Mouse (Mus musculus) hindbrain, embryonic 13.5 days (tissue): ENCODE results near the gene Itgal. TPM values are rescaled to one million over a fixed set of nuclear protein-coding genes. Genes with fewer than 3 reads are reported as not detected.
"Not testable (repeated sequence)": the region's sequence is repeated elsewhere in the genome, so short reads cannot be mapped to it uniquely, and the experiment has no call there.

Experiments used
- ATAC-seq: fragments of 200-750 bp; cut with Nextera tagmentation; 2 replicates; pipeline ENCODE4 v1.8.0; 2017; ENCODE audit warnings: moderate TSS enrichment; ENCODE audit not compliant: low FRiP score
- H3K27ac ChIP-seq: fragments of 300-500 bp; sonication (generic); 2 replicates; pipeline ENCODE4 v1.5.1; 2015; ENCODE audit warnings: inconsistent platforms, mild to moderate bottlenecking, moderate library complexity
- H3K27me3 ChIP-seq: fragments of 300-500 bp; sonication (generic); 2 replicates; pipeline ENCODE4 v1.6.1; 2015; ENCODE audit warnings: mild to moderate bottlenecking, inconsistent platforms
- H3K36me3 ChIP-seq: fragments of 300-500 bp; sonication (generic); 2 replicates; pipeline ENCODE4 v1.6.1; 2015; ENCODE audit warnings: mild to moderate bottlenecking, inconsistent platforms
- H3K4me1 ChIP-seq: fragments of 300-500 bp; sonication (generic); replicated peaks from 2 replicates; pipeline ENCODE4 v1.6.1; 2015; ENCODE audit warnings: inconsistent platforms
- H3K4me2 ChIP-seq: fragments of 300-500 bp; sonication (generic); 2 replicates; pipeline ENCODE4 v1.6.1; 2015; ENCODE audit warnings: inconsistent platforms, mild to moderate bottlenecking, moderate library complexity
- H3K4me3 ChIP-seq: fragments of 300-500 bp; sonication (generic); 2 replicates; pipeline ENCODE4 v1.5.1; 2015; ENCODE audit warnings: mild to moderate bottlenecking, inconsistent platforms
- H3K9ac ChIP-seq: fragments of 300-500 bp; sonication (generic); 2 replicates; pipeline ENCODE4 v1.6.1; 2015; ENCODE audit warnings: mild to moderate bottlenecking, inconsistent platforms
- H3K9me3 ChIP-seq: fragments of 300-500 bp; sonication (generic); 2 replicates; pipeline ENCODE4 v1.6.1; 2016; ENCODE audit warnings: inconsistent platforms
- WGBS: fragments of 180-500 bp; shearing (Covaris S2); methylation state at CpG from one replicate; pipeline ENCODE4 v1.1.7; 2015; 5-methylcytosine and 5-hydroxymethylcytosine counted together
- polyA plus RNA-seq: library from polyadenylated mRNA; unstranded; fragments of >200 nt; fragmentation: Nextera tagmentation; extraction: Ambion mirVana; gene quantifications from 2 replicates; pipeline ENCODE4 v1.2.1, GENCODE M21; 2015

The Itgal gene
- polyA plus RNA-seq, 1 experiment from 2014 or later, result 0.32 TPM

DNA sequence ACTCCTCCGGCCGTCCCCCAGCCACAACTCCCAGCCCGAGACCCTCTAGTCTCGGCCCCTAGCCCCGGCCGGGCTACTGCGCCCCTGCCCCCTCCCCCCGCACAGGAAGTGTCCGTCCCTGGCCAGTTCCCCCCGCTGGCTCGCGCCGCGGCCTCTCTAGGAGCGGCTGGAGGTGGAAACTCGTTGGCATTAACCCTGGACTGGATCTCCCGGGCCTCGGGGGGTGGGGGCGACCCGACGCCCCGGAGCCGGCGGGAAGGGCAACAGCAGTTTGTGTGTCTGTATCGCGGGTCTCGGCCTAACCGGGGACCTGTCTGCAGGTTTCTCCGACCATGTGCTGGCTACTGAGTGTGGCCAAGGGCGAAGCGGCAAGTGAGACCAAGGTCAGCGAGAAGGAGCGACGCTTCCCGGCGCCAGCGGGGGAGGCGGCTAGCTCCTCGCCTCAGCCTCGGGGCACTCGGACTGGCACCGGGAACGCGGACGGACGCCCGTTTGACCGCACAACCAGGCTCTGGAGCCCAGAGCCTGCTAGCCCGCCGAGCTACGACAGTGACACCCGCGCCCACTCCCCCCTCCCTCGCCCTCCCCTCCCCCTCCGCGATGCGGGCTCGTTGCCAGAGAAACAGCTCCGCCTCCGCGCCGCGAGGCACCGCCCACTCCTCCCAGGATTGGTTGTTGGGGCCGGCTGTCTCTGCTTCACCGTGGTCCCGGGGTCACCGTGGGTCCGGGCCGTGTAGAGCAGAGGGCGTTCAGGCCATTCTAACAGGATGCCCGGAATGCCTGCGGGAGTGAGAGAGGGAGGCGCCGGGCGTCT is 49.7 kb downstream of the Itgal start, which contains the start of gene Zfp768:
Gene Zfp768 (minus strand): TSS at position 78 of the 814 bp plus-strand sequence.
- H3K4me3 ChIP-seq, result peak within 1 kb of the TSS; percentile 86

DNA sequence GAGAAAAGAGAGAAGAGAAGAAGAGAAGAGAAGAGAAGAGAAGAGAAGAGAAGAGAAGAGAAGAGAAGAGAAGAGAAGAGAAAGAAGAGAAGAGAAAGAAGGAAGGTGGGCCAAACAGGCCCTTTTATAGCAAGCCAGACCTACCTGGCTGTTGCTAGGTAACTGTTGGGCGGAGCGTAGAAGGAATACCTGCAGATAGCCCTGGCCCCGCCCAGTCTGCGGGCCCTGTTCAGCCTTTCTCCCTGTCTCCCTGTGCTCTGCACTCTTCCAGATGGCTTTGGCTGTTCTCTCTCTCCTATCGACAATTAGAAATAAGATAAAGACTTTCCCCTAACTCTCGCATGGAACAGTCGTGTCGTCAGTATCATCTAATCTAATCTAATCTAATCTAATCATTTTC is 50.6 kb downstream of the Itgal start:
- no peaks in the 10 kb centered on the region for H3K9me3 ChIP-seq
- H3K4me3 ChIP-seq, result peak overlapping the region; percentile 86
- peak overlapping the region; percentile 96; the same call in 1 of the 2 replicates for H3K9ac ChIP-seq
- H3K4me2 ChIP-seq, result peak overlapping the region; percentile 84
- WGBS, result 15% methylated on average over 8 of the region's 8 CpGs
- ATAC-seq, result no peak
- H3K27me3 ChIP-seq, result no peaks in the 10 kb centered on the region
- H3K27ac ChIP-seq, result peak overlapping the region; percentile 94; the same call in 1 of the 2 replicates
- H3K36me3 ChIP-seq, result peaks cover 21% of the 10 kb centered on the region
- H3K4me1 ChIP-seq, result peaks cover 38% of the 10 kb centered on the region

More for the DNA sequence above, 49.7 kb downstream of the Itgal start, which contains the start of gene Zfp768:
- peak; percentile 93 for ATAC-seq
- Histone ChIP-seq H3K27me3 (no peaks in the 10 kb centered on the region), H3K4me1 (peaks cover 38% of the 10 kb centered on the region), H3K9me3 (no peaks in the 10 kb centered on the region), H3K9ac (peak within 1 kb of the TSS; percentile 96), H3K27ac (peak within 1 kb of the TSS; percentile 94), H3K4me2 (peak within 1 kb of the TSS; percentile 84), H3K36me3 (peaks cover 29% of the 10 kb centered on the region)
- under 1% methylated on average over 68 of the region's 76 CpGs for WGBS

DNA sequence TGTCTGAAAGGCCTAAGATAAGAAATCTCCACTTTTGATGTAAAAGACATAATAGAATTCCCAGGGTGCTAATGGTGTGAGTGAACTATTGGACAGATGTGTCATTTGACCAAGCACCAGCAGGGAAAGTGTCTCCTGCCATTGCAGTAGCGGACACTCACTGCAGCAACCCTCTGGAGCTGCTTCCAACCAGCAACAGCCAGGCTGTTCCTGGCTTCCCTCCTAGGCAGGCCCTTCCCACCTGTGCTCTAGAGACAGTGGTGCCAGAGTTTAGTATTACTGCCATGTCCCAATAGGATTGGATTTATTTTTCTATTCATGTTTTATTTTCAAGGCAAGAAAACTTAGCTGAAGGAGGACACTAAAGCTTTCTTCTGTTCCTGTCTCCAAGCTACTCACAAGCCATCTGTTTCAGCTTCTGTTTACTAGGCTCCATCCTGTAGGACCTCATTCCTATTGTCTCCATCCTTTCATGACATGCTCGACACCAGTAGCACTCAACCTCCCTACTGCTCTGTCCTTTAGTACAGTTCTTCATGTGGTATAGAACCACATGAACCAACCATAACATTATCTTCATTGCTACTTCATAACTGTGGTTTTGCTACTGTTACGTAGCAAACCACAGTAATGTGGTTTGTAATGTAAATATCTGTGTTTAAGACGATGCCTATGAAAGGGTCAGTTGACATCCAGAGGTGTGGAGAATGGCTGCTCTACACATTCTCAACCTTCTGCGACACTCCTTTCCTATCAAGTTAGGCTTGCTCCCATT is 55.4 kb downstream of the Itgal start:
- 91% methylated on average over 5 of the region's 5 CpGs for WGBS

GRCm38 (mm10) chr7:127355796-127356195 is 59.7 kb downstream of the Itgal start:
- H3K27ac ChIP-seq, result no peak overlapping the region
- no peaks in the 10 kb centered on the region for H3K9me3 ChIP-seq
- H3K9ac ChIP-seq, result no peak overlapping the region
- WGBS, result 64% methylated on average over 3 of the region's 3 CpGs
- no peak for ATAC-seq
- H3K4me3 ChIP-seq, result no peak overlapping the region
- peaks cover 22% of the 10 kb centered on the region; the same call in 1 of the 2 replicates for H3K27me3 ChIP-seq
- no peak overlapping the region for H3K4me2 ChIP-seq
- H3K36me3 ChIP-seq, result no peaks in the 10 kb centered on the region
- no peaks in the 10 kb centered on the region for H3K4me1 ChIP-seq

More for the DNA sequence above, 55.4 kb downstream of the Itgal start:
- Histone ChIP-seq H3K9ac (no peak overlapping the region), H3K4me1 (peaks cover 12% of the 10 kb centered on the region), H3K27me3 (0 out of 2 replicates have a peak, but pooled peaks cover 6% of the 10 kb centered on the region), H3K4me3 (no peak overlapping the region), H3K36me3 (no peaks in the 10 kb centered on the region), H3K27ac (no peak overlapping the region), H3K4me2 (no peak overlapping the region), H3K9me3 (no peaks in the 10 kb centered on the region)
- ATAC-seq, result no peak

DNA sequence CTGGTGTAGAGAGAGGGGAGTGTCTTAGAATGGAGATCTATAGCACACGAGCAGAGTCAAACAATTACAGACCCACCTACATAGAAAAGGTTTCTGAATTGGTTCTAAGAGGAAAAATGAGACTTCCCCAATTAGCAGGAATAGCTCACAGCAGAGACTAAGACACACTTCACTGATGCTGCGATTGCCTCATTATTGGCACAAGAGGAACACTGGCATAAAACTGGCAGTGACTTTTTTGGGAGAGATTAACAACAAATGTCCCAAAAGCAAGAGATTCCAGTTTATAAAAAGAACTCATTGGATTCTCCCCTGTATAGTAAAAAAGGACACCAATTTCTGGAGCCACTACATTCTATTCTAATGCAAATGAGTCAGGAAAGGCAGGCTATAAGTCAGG is 61.8 kb downstream of the Itgal start:
- ATAC-seq, result no peak
- Histone ChIP-seq H3K9ac (no peak overlapping the region), H3K27ac (no peak overlapping the region), H3K27me3 (peaks cover 29% of the 10 kb centered on the region), H3K4me2 (no peak overlapping the region), H3K36me3 (no peaks in the 10 kb centered on the region), H3K9me3 (no peaks in the 10 kb centered on the region), H3K4me1 (no peaks in the 10 kb centered on the region), H3K4me3 (no peak overlapping the region)
- 67% methylated on average over 2 of the region's 2 CpGs for WGBS

DNA sequence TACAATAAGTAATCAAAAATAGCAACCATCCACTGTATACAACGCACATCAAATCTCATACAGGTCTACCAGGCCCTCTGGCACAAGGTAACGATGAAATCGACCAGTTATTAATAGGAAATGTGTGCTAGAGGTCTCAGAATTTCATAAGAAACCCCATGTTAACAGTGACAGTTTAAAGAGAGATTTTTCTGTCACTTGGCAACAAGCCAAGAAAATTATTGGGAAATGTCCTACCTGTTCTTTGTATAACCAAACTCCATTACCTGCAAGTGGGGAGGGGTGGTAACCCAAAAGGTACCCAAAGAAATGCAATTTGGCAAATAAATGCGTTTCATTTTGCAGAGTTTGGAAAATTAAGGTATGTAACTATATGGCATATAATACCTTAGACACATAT is 62.4 kb downstream of the Itgal start:
- Histone ChIP-seq H3K9ac (no peak overlapping the region), H3K9me3 (no peaks in the 10 kb centered on the region), H3K4me2 (no peak overlapping the region), H3K27me3 (peaks cover 29% of the 10 kb centered on the region), H3K4me3 (no peak overlapping the region), H3K4me1 (peaks cover 3% of the 10 kb centered on the region), H3K36me3 (no peaks in the 10 kb centered on the region), H3K27ac (no peak overlapping the region)
- ATAC-seq, result no peak
- 77% methylated on average over 4 of the region's 4 CpGs for WGBS

DNA sequence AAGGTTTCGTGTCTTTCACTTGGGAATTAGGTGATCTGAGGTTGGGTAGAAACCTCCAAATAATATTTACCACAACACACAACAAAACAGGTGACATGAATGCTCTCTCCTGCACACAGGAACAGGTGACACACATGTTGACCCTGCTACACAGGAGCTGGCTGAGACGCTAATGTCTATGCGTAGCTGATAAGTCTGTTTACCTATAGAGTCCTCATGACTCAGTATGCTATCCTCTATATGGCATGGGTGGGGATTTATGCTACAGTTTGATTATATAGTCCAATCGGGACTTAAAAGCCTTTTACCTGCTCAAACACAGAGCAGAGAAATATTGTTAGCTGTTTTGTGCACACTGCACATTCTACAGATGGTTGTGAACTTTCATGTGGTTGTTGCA is 64.2 kb downstream of the Itgal start:
- no peak overlapping the region for H3K4me2 ChIP-seq
- H3K27ac ChIP-seq, result no peak overlapping the region
- no peak for ATAC-seq
- no peak overlapping the region for H3K4me3 ChIP-seq
- H3K9me3 ChIP-seq, result no peaks in the 10 kb centered on the region
- peaks cover 36% of the 10 kb centered on the region for H3K27me3 ChIP-seq
- H3K4me1 ChIP-seq, result peaks cover 10% of the 10 kb centered on the region
- no peak overlapping the region for H3K9ac ChIP-seq
- H3K36me3 ChIP-seq, result no peaks in the 10 kb centered on the region
- 83% methylated on average over 4 of the region's 4 CpGs for WGBS

GRCm38 (mm10) chr7:127361449-127361848 is 65.4 kb downstream of the Itgal start:
- Histone ChIP-seq H3K36me3 (no peaks in the 10 kb centered on the region), H3K9me3 (no peaks in the 10 kb centered on the region), H3K9ac (peak overlapping the region; percentile 24; the same call in 1 of the 2 replicates), H3K4me2 (no peak overlapping the region), H3K27me3 (peaks cover 40% of the 10 kb centered on the region), H3K27ac (no peak overlapping the region), H3K4me3 (no peak overlapping the region), H3K4me1 (peaks cover 10% of the 10 kb centered on the region)
- no peak for ATAC-seq
- WGBS, result 57% methylated on average over 12 of the region's 13 CpGs

- H3K9ac ChIP-seq, ATAC-seq, H3K4me3 ChIP-seq, H3K9me3 ChIP-seq, H3K27ac ChIP-seq, H3K36me3 ChIP-seq: not testable (repeated sequence)
- peaks cover 35% of the 10 kb centered on the region for H3K27me3 ChIP-seq
- H3K4me1 ChIP-seq, result peaks cover 10% of the 10 kb centered on the region
- H3K4me2 ChIP-seq, result peak overlapping the region; percentile 34
- 14% methylated on average over 13 of the region's 13 CpGs for WGBS
Observed at GRCm38 (mm10) chr7:127362418-127362817, 66.4 kb downstream of the Itgal start.

DNA sequence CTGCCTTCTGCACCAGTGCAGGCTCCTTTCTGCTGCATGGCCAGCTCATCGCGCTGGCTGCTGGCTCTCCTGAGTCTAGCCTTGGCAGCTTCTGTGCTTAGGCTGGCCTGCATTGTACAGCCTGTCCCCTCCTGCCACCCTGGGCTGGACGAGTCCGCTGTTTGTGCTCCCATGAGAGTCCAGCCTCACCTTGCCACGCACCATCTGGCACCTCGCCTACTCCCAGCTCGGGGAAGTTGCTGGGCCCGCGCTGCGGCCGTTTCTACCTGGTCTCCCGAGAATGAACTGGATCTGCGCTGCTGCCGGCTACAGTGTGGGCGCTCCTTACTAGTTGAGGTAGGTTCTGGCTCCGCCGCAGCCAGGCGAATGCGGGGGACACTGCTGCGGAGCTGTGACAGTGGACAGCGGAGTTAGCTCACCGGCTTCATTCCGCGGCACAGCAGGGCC is 67.4 kb downstream of the Itgal start:
- Histone ChIP-seq H3K4me2 (peak overlapping the region; percentile 76), H3K27me3 (peaks cover 35% of the 10 kb centered on the region), H3K9ac (peak overlapping the region; percentile 73), H3K36me3 (no peaks in the 10 kb centered on the region), H3K27ac (peak overlapping the region; percentile 4; the same call in 1 of the 2 replicates), H3K9me3 (no peaks in the 10 kb centered on the region), H3K4me1 (peaks cover 10% of the 10 kb centered on the region), H3K4me3 (peak overlapping the region; percentile 42)
- under 1% methylated on average over 24 of the region's 24 CpGs for WGBS
- ATAC-seq, result 0 out of 2 replicates have a peak, but pooled peaks have one; percentile 46

DNA sequence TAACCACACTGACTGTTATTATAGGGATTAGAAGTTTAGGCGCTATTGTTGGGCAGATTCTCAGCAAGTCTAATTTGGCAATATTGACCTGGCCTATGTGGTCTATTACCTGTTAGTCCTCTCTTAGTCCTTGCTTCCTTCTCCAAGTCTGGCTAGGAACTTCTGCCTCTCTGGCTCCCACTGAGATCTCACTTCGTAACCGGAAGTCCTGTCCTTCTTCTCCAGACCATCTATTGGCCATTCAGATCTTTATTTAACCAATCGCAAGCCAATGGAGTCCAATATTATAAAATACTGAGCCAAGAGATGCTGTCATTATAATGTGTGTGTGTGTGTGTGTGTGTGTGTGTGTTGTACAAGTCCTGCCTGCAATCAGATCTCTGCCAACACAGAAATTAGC is 68.1 kb downstream of the Itgal start:
- H3K4me2 ChIP-seq, result peak overlapping the region; percentile 76
- H3K4me1 ChIP-seq, result peaks cover 10% of the 10 kb centered on the region
- peak overlapping the region; percentile 73; the same call in 1 of the 2 replicates for H3K9ac ChIP-seq
- peaks cover 35% of the 10 kb centered on the region for H3K27me3 ChIP-seq
- H3K9me3 ChIP-seq, result no peaks in the 10 kb centered on the region
- 55% methylated on average over 4 of the region's 4 CpGs for WGBS
- no peak overlapping the region; the same call in 1 of the 2 replicates for H3K27ac ChIP-seq
- H3K36me3 ChIP-seq, result no peaks in the 10 kb centered on the region
- ATAC-seq, result no peak
- H3K4me3 ChIP-seq, result peak overlapping the region; percentile 42

GRCm38 (mm10) chr7:127366249-127366648 is 70.2 kb downstream of the Itgal start:
- Histone ChIP-seq H3K27ac (no peak overlapping the region), H3K9ac (no peak overlapping the region), H3K27me3 (peaks cover 23% of the 10 kb centered on the region), H3K4me1 (peaks cover 10% of the 10 kb centered on the region), H3K4me2 (no peak overlapping the region), H3K36me3 (0 out of 2 replicates have a peak, but pooled peaks cover 2% of the 10 kb centered on the region), H3K4me3 (no peak overlapping the region), H3K9me3 (no peaks in the 10 kb centered on the region)
- no peak for ATAC-seq
- WGBS, result 91% methylated on average over 3 of the region's 3 CpGs
